Mouse (Mus musculus) lung, postnatal 0 days (tissue): ENCODE results near the gene Dynlt1c.
"Not testable (repeated sequence)": the region's sequence is repeated elsewhere in the genome, so short reads cannot be mapped to it uniquely, and the experiment has no call there.

Source experiments
- CTCF ChIP-seq: IDR thresholded peaks from 2 replicates; pipeline ENCODE4 v1.5.1; 2016; ENCODE audit warnings: antibody characterized with exemption, mild to moderate bottlenecking
- EP300 ChIP-seq: IDR thresholded peaks from 2 replicates; pipeline ENCODE4 v1.6.1; 2016; ENCODE audit warnings: antibody characterized with exemption, mild to moderate bottlenecking, control low read depth

DNA sequence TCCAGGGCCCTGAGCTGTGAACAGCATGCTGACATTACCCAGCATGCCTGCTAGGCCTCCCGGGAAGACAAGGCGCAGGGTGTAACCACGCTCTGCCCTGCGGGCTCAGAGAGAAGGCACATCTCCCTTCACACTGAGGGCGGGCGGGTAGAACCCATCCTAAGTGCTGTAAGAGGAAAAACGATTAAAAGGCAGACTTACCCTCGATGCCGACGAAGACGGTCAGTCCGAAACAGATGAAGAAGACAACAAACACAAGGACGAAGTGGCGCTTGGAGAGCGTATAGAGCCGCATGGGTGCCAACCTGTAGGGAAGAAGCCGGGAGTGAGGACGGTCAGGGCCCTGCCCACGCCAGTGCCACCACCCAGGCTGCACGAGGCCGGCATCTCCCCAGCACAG, 38.0 kb downstream of the Dynlt1c start:
- not testable (repeated sequence) for TF ChIP-seq CTCF, EP300
